Mouse (Mus musculus) E14TG2a.4 (cell line): Measurements from ENCODE around the gene Cnnm2.

Source experiments
- CTCF ChIP-seq: conservative IDR thresholded peaks from 2 replicates; pipeline ENCODE4 v1.5.1; 2014; ENCODE audit warnings: low read length
- NANOG ChIP-seq: IDR thresholded peaks from 2 replicates; pipeline ENCODE4 v1.6.1; 2014; ENCODE audit warnings: borderline replicate concordance, low read length, mixed read lengths
- POU5F1 ChIP-seq: IDR thresholded peaks from 2 replicates; pipeline ENCODE4 v1.6.1; 2014; ENCODE audit warnings: low read length, borderline replicate concordance

- TF ChIP-seq CTCF = no peak
- TF ChIP-seq NANOG = no peak
- TF ChIP-seq POU5F1 = no peak
Observed at GRCm38 (mm10) chr19:46824867-46825266, 63.5 kb downstream of the Cnnm2 start.
